Mouse (Mus musculus): ENCODE results near the gene Dars2. TPM values are rescaled to one million over a fixed set of nuclear protein-coding genes. Genes with fewer than 3 reads are reported as not detected.

The Dars2 gene
- polyA plus RNA-seq (2014; fragmentation: Nextera tagmentation; extraction: Ambion mirVana): 48.0 and 51.6 TPM in 2 replicates

DNA sequence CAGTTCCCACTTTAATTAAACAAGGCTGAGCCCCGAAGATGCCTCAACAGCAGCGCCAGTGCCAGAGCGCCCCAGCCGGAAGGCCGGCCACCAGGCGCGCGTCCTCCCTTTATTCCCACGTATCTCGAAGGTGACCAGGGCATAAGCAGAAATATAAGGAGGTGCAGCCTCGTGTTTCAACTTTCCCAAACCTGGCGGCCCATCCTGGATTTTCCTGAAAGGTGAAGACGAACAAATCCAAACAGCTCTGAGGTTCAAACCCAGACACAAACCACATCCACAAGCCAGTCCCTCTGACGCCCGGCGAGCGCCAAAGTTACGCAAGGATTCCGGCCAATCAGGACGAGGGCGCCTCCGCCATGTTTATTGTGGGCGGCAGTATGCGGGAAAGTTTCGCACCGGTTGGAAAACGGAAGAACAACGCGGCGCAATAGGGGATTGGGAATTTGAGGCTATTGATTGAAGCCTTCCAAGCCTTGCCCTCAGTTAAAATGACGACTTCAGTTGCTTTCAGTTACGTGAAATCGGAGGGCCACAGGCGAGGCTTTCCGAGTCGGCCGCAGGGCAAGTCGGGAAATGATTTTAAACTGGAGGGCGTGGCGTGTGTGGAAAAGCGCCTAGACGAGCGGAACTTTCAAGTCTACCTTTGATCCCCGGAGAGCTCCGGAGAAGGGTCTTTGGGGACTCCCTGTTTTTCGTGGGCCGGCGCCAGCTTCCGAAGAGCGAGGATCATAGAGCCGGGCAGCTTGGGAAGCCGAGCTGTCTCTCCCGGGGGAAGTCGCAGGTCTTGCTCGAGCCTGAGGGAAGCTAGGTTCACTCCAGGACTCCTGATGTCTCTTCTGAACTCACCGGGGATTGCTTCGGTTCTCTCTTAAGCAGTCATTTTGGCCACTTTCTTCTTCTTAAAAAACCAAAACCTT, at the start of gene Dars2, which contains the start of gene Cenpl:
Gene Dars2, minus strand, starts transcription at position 307 of the 920 bp plus-strand sequence.
Gene Cenpl, plus strand, starts transcription at position 362 of the 920 bp plus-strand sequence.
- Histone ChIP-seq H3K4me3 (ENCODE audit: low read depth, low read length) (peak within 1 kb of the TSS; percentile 74), H3K27ac (replicated peaks; ENCODE audit: low read depth, low read length) (no peak within 1 kb of the TSS), H3K9me3 (ENCODE audit: control insufficient read depth, low read length) (no peaks in the 10 kb centered on the region), H3K4me2 (ENCODE audit: low read depth, severe bottlenecking) (peak within 1 kb of the TSS; percentile 77), H3K4me1 (ENCODE audit: control insufficient read depth, insufficient read depth, low read length) (peaks cover 13% of the 10 kb centered on the region), H3K36me3 (ENCODE audit: control insufficient read depth, insufficient read depth, low read length) (no peaks in the 10 kb centered on the region; the same call in 1 of the 2 replicates), H3K9ac (ENCODE audit: low read length) (peak within 1 kb of the TSS; percentile 84), H3K27me3 (ENCODE audit: control insufficient read depth, insufficient read depth, low read length) (no peaks in the 10 kb centered on the region)
- DNase-seq (ENCODE audit: low spot score): peak; percentile 94
- under 1% methylated on average over 57 of the region's 57 CpGs for WGBS
- peak; percentile 96 for ATAC-seq (ENCODE audit: insufficient number of reproducible peaks, low FRiP score, low TSS enrichment, low read depth)

DNA sequence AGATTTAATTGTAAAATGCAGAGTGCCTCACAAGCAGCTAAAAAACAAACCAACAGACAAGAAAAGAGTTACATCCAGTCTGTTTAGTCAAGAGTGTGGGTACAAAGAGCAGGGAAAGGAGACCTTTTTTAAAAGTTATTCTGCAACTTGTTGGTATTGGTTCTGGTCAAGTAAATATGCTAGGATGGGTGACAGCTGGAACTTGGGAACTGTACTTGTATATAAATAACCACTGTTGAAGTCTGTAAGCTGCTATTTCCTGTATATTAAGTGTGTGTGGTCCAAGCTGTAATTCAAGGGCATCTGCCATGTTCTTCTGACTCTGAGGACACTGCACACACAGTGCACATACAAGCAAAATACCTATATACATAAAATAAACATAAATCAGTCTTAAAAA, 44.1 kb upstream of the Dars2 start:
- no peak overlapping the region for H3K4me3 ChIP-seq (ENCODE audit: low read depth, low read length)

DNA sequence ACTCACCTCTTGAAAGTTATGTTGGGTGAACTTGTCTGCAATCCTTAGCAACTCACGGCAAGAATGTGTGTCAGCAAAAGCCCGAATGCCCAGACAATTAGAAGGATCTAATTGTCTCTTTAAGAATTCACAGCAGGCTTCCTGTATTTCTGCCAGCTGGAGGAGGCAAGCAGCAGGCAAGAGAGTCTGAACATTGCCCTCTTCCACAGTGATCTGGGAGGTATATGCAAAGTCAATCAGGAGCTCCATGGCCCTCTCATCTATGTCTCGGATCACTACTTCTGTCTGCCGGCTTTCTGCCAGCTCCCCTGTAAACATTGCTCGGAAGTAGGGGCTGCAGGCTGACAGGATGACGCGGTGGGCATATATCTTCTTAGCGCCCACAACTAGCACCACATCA, 38.8 kb upstream of the Dars2 start:
- ATAC-seq (ENCODE audit: insufficient number of reproducible peaks, low FRiP score, low TSS enrichment, low read depth) (no peak), DNase-seq (ENCODE audit: low spot score) (no peak)
- no peaks in the 10 kb centered on the region for H3K27me3 ChIP-seq (ENCODE audit: control insufficient read depth, insufficient read depth, low read length)
- H3K9me3 ChIP-seq (ENCODE audit: control insufficient read depth, low read length): no peaks in the 10 kb centered on the region
- no peak overlapping the region for H3K9ac ChIP-seq (ENCODE audit: low read length)
- 90% methylated on average over 8 of the region's 8 CpGs for WGBS
- H3K4me3 ChIP-seq (ENCODE audit: low read depth, low read length): no peak overlapping the region
- H3K36me3 ChIP-seq (ENCODE audit: control insufficient read depth, insufficient read depth, low read length): peaks cover 2% of the 10 kb centered on the region; the same call in 1 of the 2 replicates
- no peak overlapping the region for H3K4me2 ChIP-seq (ENCODE audit: low read depth, severe bottlenecking)
- no peaks in the 10 kb centered on the region for H3K4me1 ChIP-seq (ENCODE audit: control insufficient read depth, insufficient read depth, low read length)
- H3K27ac ChIP-seq (replicated peaks; ENCODE audit: low read depth, low read length): no peak overlapping the region

More for the DNA sequence above, 44.1 kb upstream of the Dars2 start:
- no peaks in the 10 kb centered on the region for H3K36me3 ChIP-seq (ENCODE audit: control insufficient read depth, insufficient read depth, low read length)
- ATAC-seq (ENCODE audit: insufficient number of reproducible peaks, low FRiP score, low TSS enrichment, low read depth): no peak
- H3K9ac ChIP-seq (ENCODE audit: low read length): no peak overlapping the region
- H3K4me1 ChIP-seq (ENCODE audit: control insufficient read depth, insufficient read depth, low read length): no peaks in the 10 kb centered on the region
- no peak for DNase-seq (ENCODE audit: low spot score)
- no peak overlapping the region for H3K4me2 ChIP-seq (ENCODE audit: low read depth, severe bottlenecking)
- no peak overlapping the region for H3K27ac ChIP-seq (replicated peaks; ENCODE audit: low read depth, low read length)
- no peaks in the 10 kb centered on the region for H3K27me3 ChIP-seq (ENCODE audit: control insufficient read depth, insufficient read depth, low read length)
- H3K9me3 ChIP-seq (ENCODE audit: control insufficient read depth, low read length): no peaks in the 10 kb centered on the region

DNA sequence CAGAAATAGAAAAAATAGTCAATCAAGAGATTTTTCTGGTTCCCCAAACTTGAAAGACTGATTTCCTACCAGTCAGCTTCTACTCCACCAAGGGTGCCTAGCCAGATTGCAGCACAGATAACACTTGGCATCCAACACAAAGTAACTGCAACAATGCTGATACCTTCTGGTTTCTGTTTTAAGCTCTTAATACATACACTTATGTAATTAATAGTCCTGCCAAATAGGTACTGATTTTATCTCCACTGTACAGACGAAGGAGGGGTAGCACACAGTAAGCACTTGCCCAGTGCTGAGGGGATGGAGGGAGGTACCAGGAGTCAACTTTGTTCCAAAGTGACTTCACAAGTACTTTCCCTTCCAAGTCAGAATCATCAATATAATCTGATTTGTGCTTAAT, 33.4 kb upstream of the Dars2 start:
- WGBS: 76% methylated on average over 1 of the region's 1 CpGs
- no peaks in the 10 kb centered on the region for H3K4me1 ChIP-seq (ENCODE audit: control insufficient read depth, insufficient read depth, low read length)
- no peaks in the 10 kb centered on the region for H3K9me3 ChIP-seq (ENCODE audit: control insufficient read depth, low read length)
- H3K27ac ChIP-seq (replicated peaks; ENCODE audit: low read depth, low read length): no peak overlapping the region
- no peak for ATAC-seq (ENCODE audit: insufficient number of reproducible peaks, low FRiP score, low TSS enrichment, low read depth)
- no peaks in the 10 kb centered on the region; the same call in 1 of the 2 replicates for H3K36me3 ChIP-seq (ENCODE audit: control insufficient read depth, insufficient read depth, low read length)
- no peaks in the 10 kb centered on the region for H3K27me3 ChIP-seq (ENCODE audit: control insufficient read depth, insufficient read depth, low read length)
- DNase-seq (ENCODE audit: low spot score): no peak
- no peak overlapping the region for H3K9ac ChIP-seq (ENCODE audit: low read length)
- H3K4me2 ChIP-seq (ENCODE audit: low read depth, severe bottlenecking): no peak overlapping the region
- H3K4me3 ChIP-seq (ENCODE audit: low read depth, low read length): no peak overlapping the region

DNA sequence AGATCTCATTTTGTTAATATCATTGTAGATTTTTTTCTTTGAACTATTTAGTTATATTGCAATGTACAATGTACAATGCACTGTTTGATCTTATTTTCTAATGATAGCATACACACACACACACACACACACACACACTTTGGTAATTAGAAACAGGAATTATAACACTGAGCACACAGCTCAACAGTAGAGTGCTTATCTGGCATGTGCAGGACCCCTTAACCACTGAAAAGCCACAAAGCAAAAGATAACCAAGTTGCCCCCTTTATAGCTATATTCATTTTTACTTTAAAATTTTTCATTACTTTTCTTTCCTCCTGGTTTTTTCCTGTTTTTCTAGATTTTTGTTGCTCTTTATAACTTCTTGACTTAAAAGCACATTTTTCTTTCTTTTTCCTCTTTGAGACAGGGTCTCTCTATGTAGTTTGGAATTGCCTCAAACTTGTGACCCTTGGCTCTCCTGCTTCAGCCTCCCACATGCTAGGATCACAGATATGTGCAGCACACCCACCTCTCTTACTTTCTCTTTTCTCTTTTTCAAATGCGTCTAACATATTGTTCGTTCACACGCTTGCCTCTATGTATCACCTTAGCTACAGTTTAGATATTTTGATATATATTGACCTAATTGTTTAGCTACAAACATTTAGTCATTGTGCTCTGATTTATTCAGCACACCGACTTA, 29.4 kb upstream of the Dars2 start:
- DNase-seq (ENCODE audit: low spot score): no peak
- no peak overlapping the region for H3K4me2 ChIP-seq (ENCODE audit: low read depth, severe bottlenecking)
- H3K36me3 ChIP-seq (ENCODE audit: control insufficient read depth, insufficient read depth, low read length): peaks cover 3% of the 10 kb centered on the region; the same call in 1 of the 2 replicates
- WGBS: 95% methylated on average over 4 of the region's 4 CpGs
- no peak overlapping the region for H3K4me3 ChIP-seq (ENCODE audit: low read depth, low read length)
- no peak overlapping the region for H3K27ac ChIP-seq (replicated peaks; ENCODE audit: low read depth, low read length)
- no peak for ATAC-seq (ENCODE audit: insufficient number of reproducible peaks, low FRiP score, low TSS enrichment, low read depth)
- H3K9ac ChIP-seq (ENCODE audit: low read length): no peak overlapping the region
- no peaks in the 10 kb centered on the region for H3K4me1 ChIP-seq (ENCODE audit: control insufficient read depth, insufficient read depth, low read length)
- no peaks in the 10 kb centered on the region for H3K9me3 ChIP-seq (ENCODE audit: control insufficient read depth, low read length)
- no peaks in the 10 kb centered on the region for H3K27me3 ChIP-seq (ENCODE audit: control insufficient read depth, insufficient read depth, low read length)

DNA sequence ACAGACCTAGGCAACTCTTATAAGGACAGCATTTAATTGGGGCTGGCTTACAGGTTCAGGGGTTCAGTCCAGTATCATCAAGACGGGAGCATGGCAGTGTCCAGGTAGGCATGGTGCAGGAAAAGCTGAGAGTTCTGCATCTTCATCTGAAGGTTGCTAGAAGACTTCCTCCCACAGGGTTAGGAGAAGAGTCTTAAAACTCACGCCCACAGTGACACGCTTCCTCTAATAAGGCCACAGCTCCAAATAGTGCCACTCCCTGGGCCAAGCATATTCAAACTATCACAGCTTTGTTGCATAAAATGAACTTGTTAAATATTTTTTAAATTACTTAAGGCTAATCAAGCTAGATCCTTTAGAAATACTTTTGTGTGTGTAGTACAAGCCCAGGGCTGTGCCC, 6.8 kb upstream of the Dars2 start:
- Histone ChIP-seq H3K4me2 (ENCODE audit: low read depth, severe bottlenecking) (no peak overlapping the region), H3K9me3 (ENCODE audit: control insufficient read depth, low read length) (no peaks in the 10 kb centered on the region), H3K4me1 (ENCODE audit: control insufficient read depth, insufficient read depth, low read length) (peaks cover 11% of the 10 kb centered on the region), H3K36me3 (ENCODE audit: control insufficient read depth, insufficient read depth, low read length) (peaks cover 4% of the 10 kb centered on the region), H3K4me3 (ENCODE audit: low read depth, low read length) (no peak overlapping the region), H3K27me3 (ENCODE audit: control insufficient read depth, insufficient read depth, low read length) (no peaks in the 10 kb centered on the region), H3K27ac (replicated peaks; ENCODE audit: low read depth, low read length) (no peak overlapping the region), H3K9ac (ENCODE audit: low read length) (no peak overlapping the region)
- 92% methylated on average over 3 of the region's 3 CpGs for WGBS
- ATAC-seq (ENCODE audit: insufficient number of reproducible peaks, low FRiP score, low TSS enrichment, low read depth): no peak
- DNase-seq (ENCODE audit: low spot score): no peak

DNA sequence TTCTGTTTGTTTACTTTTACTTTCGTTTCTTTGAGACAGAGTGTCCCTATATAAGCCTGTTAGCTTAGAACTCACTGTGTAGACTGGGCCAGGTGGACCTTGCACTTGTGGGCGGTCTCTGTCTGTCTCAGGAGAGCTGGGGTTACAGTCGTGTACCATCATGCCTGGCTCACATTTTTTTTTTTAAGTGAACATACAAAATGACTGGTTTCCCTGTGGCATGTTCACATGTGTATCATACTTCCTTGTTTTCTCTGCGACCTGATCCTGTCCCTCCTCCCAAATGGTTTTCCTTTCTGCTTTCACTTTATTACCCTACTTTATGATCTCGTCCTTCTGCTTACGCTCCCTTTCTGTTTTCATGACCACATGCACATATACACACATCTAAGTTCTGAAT, 5.8 kb upstream of the Dars2 start:
- H3K27me3 ChIP-seq (ENCODE audit: control insufficient read depth, insufficient read depth, low read length): no peaks in the 10 kb centered on the region
- no peak overlapping the region for H3K9ac ChIP-seq (ENCODE audit: low read length)
- no peak for DNase-seq (ENCODE audit: low spot score)
- H3K36me3 ChIP-seq (ENCODE audit: control insufficient read depth, insufficient read depth, low read length): peaks cover 4% of the 10 kb centered on the region
- ATAC-seq (ENCODE audit: insufficient number of reproducible peaks, low FRiP score, low TSS enrichment, low read depth): no peak
- H3K4me1 ChIP-seq (ENCODE audit: control insufficient read depth, insufficient read depth, low read length): peaks cover 13% of the 10 kb centered on the region
- no peak overlapping the region for H3K27ac ChIP-seq (replicated peaks; ENCODE audit: low read depth, low read length)
- no peaks in the 10 kb centered on the region for H3K9me3 ChIP-seq (ENCODE audit: control insufficient read depth, low read length)
- WGBS: 83% methylated on average over 6 of the region's 6 CpGs
- H3K4me2 ChIP-seq (ENCODE audit: low read depth, severe bottlenecking): no peak overlapping the region
- no peak overlapping the region for H3K4me3 ChIP-seq (ENCODE audit: low read depth, low read length)

DNA sequence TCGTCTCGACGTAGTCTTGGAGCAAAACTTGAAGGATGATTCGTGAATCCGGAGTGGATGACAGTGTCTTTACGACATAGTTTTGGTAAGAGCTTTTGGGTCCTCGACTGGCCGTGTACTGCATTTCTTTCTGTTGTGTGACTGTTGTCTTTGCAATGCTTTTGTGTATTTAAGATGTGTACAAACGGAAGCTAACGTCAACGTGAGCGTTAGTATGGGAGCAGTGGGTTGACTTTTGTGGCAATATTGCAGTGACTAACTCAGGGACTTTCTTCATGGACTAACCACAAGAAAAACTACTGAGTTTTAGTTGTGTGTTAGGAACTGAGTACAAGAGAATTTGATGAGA, 788 bp upstream of the Dars2 start:
- no peaks in the 10 kb centered on the region for H3K27me3 ChIP-seq (ENCODE audit: control insufficient read depth, insufficient read depth, low read length)
- H3K36me3 ChIP-seq (ENCODE audit: control insufficient read depth, insufficient read depth, low read length): no peaks in the 10 kb centered on the region; the same call in 1 of the 2 replicates
- H3K9me3 ChIP-seq (ENCODE audit: control insufficient read depth, low read length): no peaks in the 10 kb centered on the region
- peak overlapping the region; percentile 84 for H3K9ac ChIP-seq (ENCODE audit: low read length)
- H3K27ac ChIP-seq (replicated peaks; ENCODE audit: low read depth, low read length): no peak overlapping the region
- DNase-seq (ENCODE audit: low spot score) (no peak), ATAC-seq (ENCODE audit: insufficient number of reproducible peaks, low FRiP score, low TSS enrichment, low read depth) (no peak)
- H3K4me2 ChIP-seq (ENCODE audit: low read depth, severe bottlenecking): peak overlapping the region; percentile 77
- H3K4me3 ChIP-seq (ENCODE audit: low read depth, low read length): peak overlapping the region; percentile 74
- H3K4me1 ChIP-seq (ENCODE audit: control insufficient read depth, insufficient read depth, low read length): peaks cover 13% of the 10 kb centered on the region
- under 1% methylated on average over 12 of the region's 12 CpGs for WGBS
